Mouse (Mus musculus) activated CD4-positive, CD25-positive, alpha-beta regulatory T cell, adult 4 months (primary cell): ENCODE measurements around the gene Rbp7. TPM values are rescaled to one million over a fixed set of nuclear protein-coding genes. Genes with fewer than 3 reads are reported as not detected.

ENCODE experiments used
- ATAC-seq: one replicate; pipeline ENCODE4 v1.8.0; 2017
- polyA plus RNA-seq, 2 experiments: library from polyadenylated mRNA; unstranded; fragments of 100-300 nt; shearing (Covaris generic); gene quantifications; one replicate each; pipeline ENCODE4 v1.2.1; 2017

Gene Rbp7
- polyA plus RNA-seq, 2 experiments from 2014 or later = not detected

DNA sequence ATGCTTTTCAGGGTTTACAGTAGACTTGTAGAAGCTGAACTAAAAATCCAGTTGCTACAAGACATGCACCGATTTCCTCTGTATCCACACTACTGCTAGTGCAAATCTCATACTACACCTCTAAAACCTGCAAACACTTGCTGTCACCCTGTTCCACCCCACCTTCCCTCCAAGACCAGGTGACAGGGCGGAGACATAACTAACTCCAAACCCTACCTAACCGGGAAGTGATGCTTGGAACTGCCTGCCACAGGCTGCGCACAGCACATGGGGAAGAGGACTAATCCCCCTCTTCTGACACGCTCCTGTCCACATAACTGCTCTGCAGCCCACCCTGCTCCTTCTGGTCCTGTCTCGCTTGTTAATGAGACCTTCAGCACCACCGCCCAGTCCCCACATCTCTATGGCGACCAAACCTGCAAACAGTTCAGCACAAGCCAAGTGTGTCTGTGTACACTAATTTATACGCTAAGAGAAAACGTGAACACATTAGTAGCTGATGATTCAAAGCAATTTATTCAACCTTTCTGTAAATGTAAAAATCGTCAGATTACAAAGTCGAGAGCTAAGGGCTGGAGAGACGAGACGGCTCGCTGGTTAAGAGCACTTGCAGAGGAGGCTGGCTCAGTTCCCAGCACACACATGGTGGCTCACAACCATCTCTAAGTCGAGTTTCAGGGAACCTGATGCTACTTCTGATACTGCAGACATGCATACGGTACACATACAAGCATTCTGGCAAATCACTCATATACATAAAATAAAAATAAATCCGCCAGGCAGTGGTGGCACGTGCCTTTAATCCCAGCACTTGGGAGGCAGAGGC, 49.9 kb downstream of the Rbp7 start:
- ATAC-seq = no peak

- ATAC-seq = peak; percentile 88
These were observed 51.7 kb downstream of the Rbp7 start for GRCm38 (mm10) chr4:149403037-149403436.

GRCm38 (mm10) chr4:149401591-149401982, 53.2 kb downstream of the Rbp7 start:
- ATAC-seq = peak; percentile 29

DNA sequence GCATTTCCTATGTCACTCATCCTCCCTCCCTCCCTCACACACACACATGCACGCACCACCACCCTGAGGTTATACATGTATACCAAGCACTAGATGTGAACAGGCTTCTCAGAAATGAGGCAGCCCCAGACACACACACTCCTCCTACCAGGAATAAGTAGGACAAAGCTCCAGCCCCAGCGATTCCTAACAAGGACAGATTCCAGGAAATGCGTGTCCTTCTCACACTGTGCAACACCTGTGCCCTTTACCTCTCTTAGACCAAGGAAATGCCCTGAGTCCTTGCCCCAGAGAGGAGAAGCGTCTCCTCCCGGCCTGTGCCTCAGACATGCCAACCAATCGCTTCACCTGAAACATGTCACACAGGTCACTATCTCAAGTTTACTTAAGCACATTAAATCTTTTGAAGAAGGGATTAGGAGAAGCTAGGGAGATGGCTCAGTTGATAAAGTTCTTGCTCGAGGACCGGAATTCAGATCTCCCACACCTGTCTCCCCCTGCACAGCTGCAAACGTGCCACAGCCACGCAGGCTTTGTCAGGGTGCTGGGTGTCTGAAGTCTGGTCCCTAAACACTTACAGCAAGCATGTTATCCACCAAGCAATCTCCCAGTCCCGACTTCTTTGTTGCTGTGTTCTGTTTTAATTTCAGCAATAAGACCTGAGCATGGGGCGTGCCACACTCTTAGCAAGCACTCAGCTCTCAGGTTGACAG, 53.7 kb downstream of the Rbp7 start:
- ATAC-seq = no peak

Other genes starting within 250 kb of the Rbp7 start
- gene Kif1b, start 147.3 kb downstream of the Rbp7 start, polyA plus RNA-seq = 10 to 100 TPM; 11.0 to 15.4 TPM
- 10 to 100 TPM; 15.4 to 21.1 TPM for gene Ube4b, start 28.2 kb downstream of the Rbp7 start, polyA plus RNA-seq
- under 1 TPM in 1 of 2 experiments, not detected in 1; 0.74 TPM for gene Tmem274, start 22.4 kb upstream of the Rbp7 start, polyA plus RNA-seq
- 1 to 10 TPM; 8.1 to 8.6 TPM for gene Nmnat1, start 30.2 kb upstream of the Rbp7 start, polyA plus RNA-seq
- gene Lzic, start 30.3 kb upstream of the Rbp7 start, polyA plus RNA-seq = 10 to 100 TPM; 26.0 to 30.0 TPM
- 1 to 10 TPM in 1 of 2 experiments, under 1 TPM in 1; 0.28 to 1.4 TPM for gene Ctnnbip1, start 63.3 kb upstream of the Rbp7 start, polyA plus RNA-seq
- 1 to 10 TPM; 4.8 to 4.9 TPM for gene Clstn1, start 131.5 kb upstream of the Rbp7 start, polyA plus RNA-seq
- gene Pik3cd, start 247.6 kb upstream of the Rbp7 start, polyA plus RNA-seq = 100 to 1,000 TPM in 1 of 2 experiments, 10 to 100 TPM in 1; 80.6 to 129 TPM